Mouse (Mus musculus): ENCODE data around the gene Rhpn2. TPM values are rescaled to one million over a fixed set of nuclear protein-coding genes. Genes with fewer than 3 reads are reported as not detected.

Gene Rhpn2
- polyA plus RNA-seq, 1 experiment from 2014 or later = 95.3 TPM

DNA sequence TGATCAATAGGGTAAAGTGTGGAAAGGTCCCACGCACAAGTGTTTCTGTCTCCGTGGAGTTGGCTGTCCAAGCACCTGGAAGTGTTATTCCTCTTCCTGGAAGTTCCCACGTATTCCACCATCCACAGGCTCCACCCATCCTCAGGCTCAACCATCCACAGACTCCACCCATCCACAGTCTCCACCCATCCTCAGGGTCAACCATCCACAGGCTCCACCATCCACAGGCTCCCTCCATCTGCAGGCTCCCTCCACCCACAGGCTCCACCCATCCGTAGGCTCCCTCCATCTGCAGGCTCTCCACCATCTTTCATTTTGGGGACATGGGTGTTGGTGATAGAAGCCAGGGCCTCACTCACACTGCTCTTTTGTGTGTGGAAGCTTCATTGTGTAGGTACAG is 67.2 kb downstream of the Rhpn2 start:
- no peaks in the 10 kb centered on the region for H3K9me3 ChIP-seq (ENCODE audit: control insufficient read depth, low read length)
- no peaks in the 10 kb centered on the region for H3K27me3 ChIP-seq (replicated peaks; ENCODE audit: control insufficient read depth, insufficient read depth, low read length)
- peaks cover 26% of the 10 kb centered on the region; the same call in 1 of the 2 replicates for H3K36me3 ChIP-seq (ENCODE audit: control insufficient read depth, insufficient read depth, low read length)
- no peak overlapping the region for H3K27ac ChIP-seq (ENCODE audit: low read length)
- ATAC-seq = no peak
- no peak overlapping the region for H3K9ac ChIP-seq (ENCODE audit: low read depth, low read length)
- H3K4me1 ChIP-seq (ENCODE audit: control insufficient read depth, insufficient read depth, low read length) = peaks cover 10% of the 10 kb centered on the region
- H3K4me3 ChIP-seq (ENCODE audit: low read length) = no peak overlapping the region
- 84% methylated on average over 4 of the region's 4 CpGs for WGBS
- no peak overlapping the region for H3K4me2 ChIP-seq (ENCODE audit: low read depth, low read length)

DNA sequence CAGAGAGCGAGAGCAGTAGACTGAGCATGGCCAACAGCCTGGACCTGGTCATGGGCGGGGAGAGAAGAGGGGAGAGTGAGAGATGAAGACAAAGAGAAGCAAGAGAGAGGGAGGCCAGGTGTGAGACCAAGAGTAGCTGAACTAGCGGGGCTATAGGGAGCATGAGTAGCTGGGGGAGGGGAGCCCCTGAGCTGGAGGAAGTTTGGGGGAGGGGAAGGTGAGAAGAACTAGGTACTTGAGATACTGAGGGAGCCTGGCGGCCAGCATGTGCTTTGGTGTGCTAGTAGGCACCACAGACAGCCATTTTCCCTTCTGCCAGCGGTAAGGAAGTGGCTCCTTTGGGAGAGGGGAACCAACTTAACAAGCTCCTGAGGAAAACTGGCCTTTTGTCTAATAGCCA is 81.3 kb downstream of the Rhpn2 start:
- WGBS = 66% methylated on average over 5 of the region's 5 CpGs
- no peak for ATAC-seq
- H3K4me1 ChIP-seq (ENCODE audit: control insufficient read depth, insufficient read depth, low read length) = 0 out of 2 replicates have a peak, but pooled peaks cover 4% of the 10 kb centered on the region
- no peaks in the 10 kb centered on the region for H3K9me3 ChIP-seq (ENCODE audit: control insufficient read depth, low read length)
- peaks cover 12% of the 10 kb centered on the region; the same call in 1 of the 2 replicates for H3K36me3 ChIP-seq (ENCODE audit: control insufficient read depth, insufficient read depth, low read length)
- H3K27ac ChIP-seq (ENCODE audit: low read length) = peak overlapping the region; percentile 88
- H3K4me2 ChIP-seq (ENCODE audit: low read depth, low read length) = no peak overlapping the region
- no peak overlapping the region for H3K4me3 ChIP-seq (ENCODE audit: low read length)
- no peak overlapping the region for H3K9ac ChIP-seq (ENCODE audit: low read depth, low read length)
- H3K27me3 ChIP-seq (replicated peaks; ENCODE audit: control insufficient read depth, insufficient read depth, low read length) = no peaks in the 10 kb centered on the region

DNA sequence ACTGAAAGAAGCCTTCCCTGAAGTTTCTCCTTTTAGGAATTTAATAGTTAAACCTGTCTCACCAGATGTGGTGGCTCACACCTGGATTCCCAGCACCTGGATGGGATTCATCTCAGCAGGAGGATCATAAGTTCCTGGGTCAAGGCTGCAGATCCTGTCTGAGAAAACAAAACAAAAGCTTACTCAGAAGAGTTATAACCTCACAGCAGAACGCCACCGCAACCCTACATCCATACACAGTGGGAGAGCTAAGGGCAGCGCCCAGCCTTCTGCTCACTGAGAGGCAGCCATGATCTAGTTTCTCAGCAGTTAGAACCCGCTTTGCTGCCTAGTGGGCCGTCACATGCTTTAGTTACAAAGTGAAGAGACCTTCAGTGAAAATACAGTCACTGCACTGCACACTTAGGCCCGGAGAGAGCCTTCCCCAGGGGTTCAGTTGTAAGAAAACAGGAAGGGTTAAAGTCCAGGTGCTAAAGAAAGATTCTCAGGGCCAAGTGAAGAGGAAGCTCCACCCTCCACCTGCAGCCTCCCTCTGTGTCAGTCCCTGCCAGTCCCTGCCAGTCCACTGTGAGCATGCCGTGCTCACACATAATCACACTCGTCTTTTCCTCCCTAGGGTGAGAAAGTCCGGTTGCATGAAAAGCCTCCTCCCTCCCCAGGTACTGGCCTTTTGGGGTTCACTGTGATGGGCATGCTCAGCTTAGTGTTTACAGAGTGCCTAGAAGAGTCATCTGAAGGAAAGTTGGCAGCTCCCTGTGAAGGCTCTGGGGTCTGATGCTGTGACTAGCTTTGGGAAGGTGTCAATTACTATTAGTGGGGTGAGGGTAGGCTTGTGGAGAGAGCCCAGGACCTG is 82.1 kb downstream of the Rhpn2 start:
- H3K9ac ChIP-seq (ENCODE audit: low read depth, low read length) = peak overlapping the region; percentile 14
- H3K4me3 ChIP-seq (ENCODE audit: low read length) = peak overlapping the region; percentile 12
- peak overlapping the region; percentile 33 for H3K4me2 ChIP-seq (ENCODE audit: low read depth, low read length)
- ATAC-seq = peak; percentile 97
- H3K27ac ChIP-seq (ENCODE audit: low read length) = peak overlapping the region; percentile 88
- 0 out of 2 replicates have a peak, but pooled peaks cover 4% of the 10 kb centered on the region for H3K4me1 ChIP-seq (ENCODE audit: control insufficient read depth, insufficient read depth, low read length)
- WGBS = 49% methylated on average over 9 of the region's 9 CpGs
- H3K36me3 ChIP-seq (ENCODE audit: control insufficient read depth, insufficient read depth, low read length) = peaks cover 8% of the 10 kb centered on the region; the same call in 1 of the 2 replicates
- H3K27me3 ChIP-seq (replicated peaks; ENCODE audit: control insufficient read depth, insufficient read depth, low read length) = no peaks in the 10 kb centered on the region
- no peaks in the 10 kb centered on the region for H3K9me3 ChIP-seq (ENCODE audit: control insufficient read depth, low read length)

DNA sequence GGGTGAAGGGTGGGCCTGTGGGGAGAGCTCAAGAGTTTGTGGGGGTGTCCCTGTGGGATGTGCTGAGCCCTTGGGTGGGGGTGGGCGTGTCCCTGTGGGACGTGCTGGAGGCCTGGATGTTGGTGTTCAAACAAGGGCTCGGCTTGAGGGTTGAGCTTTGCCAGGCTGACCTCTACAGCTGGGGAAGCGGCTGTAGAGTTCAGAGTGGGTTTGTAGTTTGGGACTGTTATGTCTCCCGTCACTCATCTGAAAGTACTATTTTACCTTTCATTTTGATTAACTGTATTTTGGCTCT is 82.6 kb downstream of the Rhpn2 start:
- peak; percentile 79 for ATAC-seq
- H3K36me3 ChIP-seq (ENCODE audit: control insufficient read depth, insufficient read depth, low read length) = peaks cover 8% of the 10 kb centered on the region; the same call in 1 of the 2 replicates
- H3K9me3 ChIP-seq (ENCODE audit: control insufficient read depth, low read length) = no peaks in the 10 kb centered on the region
- H3K4me3 ChIP-seq (ENCODE audit: low read length) = peak overlapping the region; percentile 12
- H3K4me1 ChIP-seq (ENCODE audit: control insufficient read depth, insufficient read depth, low read length) = 0 out of 2 replicates have a peak, but pooled peaks cover 4% of the 10 kb centered on the region
- 56% methylated on average over 5 of the region's 5 CpGs for WGBS
- H3K27me3 ChIP-seq (replicated peaks; ENCODE audit: control insufficient read depth, insufficient read depth, low read length) = no peaks in the 10 kb centered on the region
- peak overlapping the region; percentile 88 for H3K27ac ChIP-seq (ENCODE audit: low read length)
- H3K4me2 ChIP-seq (ENCODE audit: low read depth, low read length) = peak overlapping the region; percentile 33
- H3K9ac ChIP-seq (ENCODE audit: low read depth, low read length) = peak overlapping the region; percentile 14

DNA sequence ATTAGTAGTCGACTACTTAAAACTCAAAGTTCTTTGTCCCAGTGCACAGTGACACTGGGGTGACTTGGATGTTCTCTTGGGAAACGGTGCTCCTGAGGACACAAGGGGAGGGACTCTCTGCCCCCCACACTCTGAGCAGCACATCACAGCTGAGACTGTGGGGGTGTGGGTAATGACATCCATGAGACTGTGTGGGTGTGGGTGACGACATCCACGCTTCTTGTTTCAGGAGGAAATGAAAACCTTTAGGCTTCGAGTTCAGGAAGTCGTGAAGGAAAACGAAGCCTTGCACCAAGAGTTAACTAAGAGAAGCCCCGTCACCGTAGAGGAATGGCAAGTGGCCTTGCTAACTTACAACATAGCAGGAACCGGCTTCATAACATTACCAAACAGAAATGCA is 89.1 kb downstream of the Rhpn2 start:
- Histone ChIP-seq H3K9ac (ENCODE audit: low read depth, low read length) (no peak overlapping the region), H3K4me3 (ENCODE audit: low read length) (no peak overlapping the region), H3K4me2 (ENCODE audit: low read depth, low read length) (no peak overlapping the region), H3K9me3 (ENCODE audit: control insufficient read depth, low read length) (no peaks in the 10 kb centered on the region), H3K4me1 (ENCODE audit: control insufficient read depth, insufficient read depth, low read length) (no peaks in the 10 kb centered on the region), H3K36me3 (ENCODE audit: control insufficient read depth, insufficient read depth, low read length) (peaks cover 11% of the 10 kb centered on the region; the same call in 1 of the 2 replicates), H3K27me3 (replicated peaks; ENCODE audit: control insufficient read depth, insufficient read depth, low read length) (no peaks in the 10 kb centered on the region), H3K27ac (ENCODE audit: low read length) (no peak overlapping the region)
- ATAC-seq = no peak
- WGBS = 89% methylated on average over 10 of the region's 10 CpGs

DNA sequence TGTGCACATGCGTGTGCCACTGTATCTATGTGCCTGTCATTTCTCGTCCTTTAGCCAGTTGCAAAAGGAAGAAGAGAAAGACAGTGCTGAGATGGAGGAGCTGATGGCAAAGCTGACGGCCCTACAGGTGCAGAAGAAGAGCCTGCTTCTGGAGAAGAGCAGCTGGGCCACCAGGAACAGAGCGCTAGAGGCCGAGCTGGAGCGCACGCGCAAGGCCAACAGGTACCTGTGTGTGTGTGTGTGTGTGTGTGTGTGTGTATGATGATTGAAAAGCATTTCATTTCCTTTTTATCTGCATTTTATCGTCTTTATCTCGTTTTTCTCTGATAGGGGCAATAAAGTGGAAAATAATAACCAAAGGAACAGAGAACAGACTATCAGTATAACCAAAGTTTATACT is 94.2 kb downstream of the Rhpn2 start:
- WGBS = 86% methylated on average over 10 of the region's 10 CpGs

DNA sequence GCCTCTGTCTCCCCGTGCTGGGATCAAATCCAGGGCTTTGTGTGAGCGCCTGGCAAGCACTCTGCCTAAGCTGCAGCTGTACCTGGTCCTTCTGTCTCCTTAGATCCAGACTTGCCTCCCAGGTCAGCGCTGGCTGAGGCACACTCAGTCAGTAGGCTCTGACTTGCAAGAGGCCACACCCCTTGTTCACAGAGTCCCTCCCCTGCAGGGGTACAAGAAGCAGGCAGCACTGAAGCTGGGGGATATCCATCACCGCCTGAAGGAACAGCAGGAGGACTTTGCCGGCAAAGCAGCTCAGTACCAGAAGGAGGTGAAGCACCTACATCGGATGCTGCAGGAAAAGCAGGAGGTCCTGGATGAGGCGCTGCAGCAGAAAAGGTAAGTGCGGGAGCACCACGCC is 101.3 kb downstream of the Rhpn2 start:
- H3K9me3 ChIP-seq (ENCODE audit: control insufficient read depth, low read length) = no peaks in the 10 kb centered on the region
- H3K9ac ChIP-seq (ENCODE audit: low read depth, low read length) = no peak overlapping the region
- ATAC-seq = no peak
- H3K36me3 ChIP-seq (ENCODE audit: control insufficient read depth, insufficient read depth, low read length) = peaks cover 28% of the 10 kb centered on the region
- 87% methylated on average over 9 of the region's 9 CpGs for WGBS
- no peak overlapping the region for H3K4me2 ChIP-seq (ENCODE audit: low read depth, low read length)
- H3K4me3 ChIP-seq (ENCODE audit: low read length) = no peak overlapping the region
- H3K27ac ChIP-seq (ENCODE audit: low read length) = no peak overlapping the region
- H3K27me3 ChIP-seq (replicated peaks; ENCODE audit: control insufficient read depth, insufficient read depth, low read length) = no peaks in the 10 kb centered on the region
- H3K4me1 ChIP-seq (ENCODE audit: control insufficient read depth, insufficient read depth, low read length) = no peaks in the 10 kb centered on the region

More for the DNA sequence above, 94.2 kb downstream of the Rhpn2 start:
- H3K9me3 ChIP-seq (ENCODE audit: control insufficient read depth, low read length) = no peaks in the 10 kb centered on the region
- no peak overlapping the region for H3K9ac ChIP-seq (ENCODE audit: low read depth, low read length)
- no peaks in the 10 kb centered on the region for H3K4me1 ChIP-seq (ENCODE audit: control insufficient read depth, insufficient read depth, low read length)
- no peak overlapping the region for H3K4me3 ChIP-seq (ENCODE audit: low read length)
- H3K4me2 ChIP-seq (ENCODE audit: low read depth, low read length) = no peak overlapping the region
- H3K27me3 ChIP-seq (replicated peaks; ENCODE audit: control insufficient read depth, insufficient read depth, low read length) = no peaks in the 10 kb centered on the region
- H3K36me3 ChIP-seq (ENCODE audit: control insufficient read depth, insufficient read depth, low read length) = peaks cover 20% of the 10 kb centered on the region
- peak; percentile 55; the same call in 1 of the 2 replicates for ATAC-seq
- H3K27ac ChIP-seq (ENCODE audit: low read length) = no peak overlapping the region

Other genes starting within 250 kb of the Rhpn2 start
- 9.9 and 11.7 TPM in 2 replicates for gene Cebpa, start 214.9 kb upstream of the Rhpn2 start, polyA plus RNA-seq (2015; fragmentation: Nextera tagmentation; extraction: Ambion mirVana)
- 0.99 and 1.2 TPM in 2 replicates for gene Slc7a10, start 147.8 kb upstream of the Rhpn2 start, polyA plus RNA-seq (2015; fragmentation: Nextera tagmentation; extraction: Ambion mirVana)
- gene Lrp3, start 118.7 kb upstream of the Rhpn2 start, polyA plus RNA-seq (2015; fragmentation: Nextera tagmentation; extraction: Ambion mirVana) = 2.8 and 3.3 TPM in 2 replicates
- 14.8 and 15.3 TPM in 2 replicates for gene Gpatch1, start 15.7 kb upstream of the Rhpn2 start, polyA plus RNA-seq (2015; fragmentation: Nextera tagmentation; extraction: Ambion mirVana)
- gene Faap24, start 62.7 kb downstream of the Rhpn2 start, polyA plus RNA-seq (2015; fragmentation: Nextera tagmentation; extraction: Ambion mirVana) = 21.1 and 22.5 TPM in 2 replicates
- 41.4 and 45.0 TPM in 2 replicates for gene Cep89, start 62.9 kb downstream of the Rhpn2 start, polyA plus RNA-seq (2015; fragmentation: Nextera tagmentation; extraction: Ambion mirVana)
- gene Slc7a9, start 114.6 kb downstream of the Rhpn2 start, polyA plus RNA-seq (2015; fragmentation: Nextera tagmentation; extraction: Ambion mirVana) = 126 and 165 TPM in 2 replicates
- 0.98 and 1.6 TPM in 2 replicates for gene Tdrd12, start 203.6 kb downstream of the Rhpn2 start, polyA plus RNA-seq (2015; fragmentation: Nextera tagmentation; extraction: Ambion mirVana)
- gene Nudt19, start 222.1 kb downstream of the Rhpn2 start, polyA plus RNA-seq (2015; fragmentation: Nextera tagmentation; extraction: Ambion mirVana) = 120 and 128 TPM in 2 replicates

Measured in intestine, embryonic 16.5 days (tissue).